Mouse (Mus musculus): ENCODE measurements around the gene Brpf1. TPM values are rescaled to one million over a fixed set of nuclear protein-coding genes. Genes with fewer than 3 reads are reported as not detected.
A peak's percentile ranks its signal among the peaks of the same experiment; 100 is the strongest.

Gene Brpf1
- polyA plus RNA-seq, 1 experiment from 2014 or later, result 16.1 TPM

- ATAC-seq (ENCODE audit: insufficient number of reproducible peaks, low FRiP score, low TSS enrichment, low read depth), result no peak
- H3K4me1 ChIP-seq, result peaks cover 14% of the 10 kb centered on the region
- no peak overlapping the region for H3K9ac ChIP-seq
- H3K4me3 ChIP-seq, result no peak overlapping the region
- H3K36me3 ChIP-seq, result peaks cover 8% of the 10 kb centered on the region
- H3K27ac ChIP-seq, result no peak overlapping the region
- WGBS, result 72% methylated on average over 3 of the region's 3 CpGs
- no peaks in the 10 kb centered on the region for H3K9me3 ChIP-seq
- no peak overlapping the region for H3K4me2 ChIP-seq
- H3K27me3 ChIP-seq, result peaks cover 39% of the 10 kb centered on the region
Observed at GRCm38 (mm10) chr6:113284931-113285330, 22.0 kb upstream of the Brpf1 start.

- peaks cover 14% of the 10 kb centered on the region for H3K4me1 ChIP-seq
- peaks cover 39% of the 10 kb centered on the region for H3K27me3 ChIP-seq
- no peaks in the 10 kb centered on the region for H3K36me3 ChIP-seq
- 55% methylated on average over 1 of the region's 1 CpGs for WGBS
- H3K4me3 ChIP-seq, result no peak overlapping the region
- H3K9me3 ChIP-seq, result no peaks in the 10 kb centered on the region
- no peak for ATAC-seq (ENCODE audit: insufficient number of reproducible peaks, low FRiP score, low TSS enrichment, low read depth)
- H3K4me2 ChIP-seq, result no peak overlapping the region
- no peak overlapping the region for H3K9ac ChIP-seq
- H3K27ac ChIP-seq, result no peak overlapping the region
Observed at GRCm38 (mm10) chr6:113286316-113286715, 20.6 kb upstream of the Brpf1 start.

GRCm38 (mm10) chr6:113287236-113287635 is 19.7 kb upstream of the Brpf1 start:
- Histone ChIP-seq H3K27ac (no peak overlapping the region), H3K4me1 (peaks cover 12% of the 10 kb centered on the region), H3K27me3 (peaks cover 30% of the 10 kb centered on the region), H3K4me3 (no peak overlapping the region), H3K9me3 (no peaks in the 10 kb centered on the region), H3K36me3 (no peaks in the 10 kb centered on the region), H3K9ac (no peak overlapping the region), H3K4me2 (no peak overlapping the region)
- WGBS, result 68% methylated on average over 4 of the region's 4 CpGs
- ATAC-seq (ENCODE audit: insufficient number of reproducible peaks, low FRiP score, low TSS enrichment, low read depth), result no peak

- Histone ChIP-seq H3K27ac (no peak overlapping the region), H3K9me3 (no peaks in the 10 kb centered on the region), H3K9ac (no peak overlapping the region), H3K27me3 (peaks cover 9% of the 10 kb centered on the region), H3K36me3 (no peaks in the 10 kb centered on the region), H3K4me2 (no peak overlapping the region), H3K4me3 (no peak overlapping the region), H3K4me1 (no peaks in the 10 kb centered on the region)
- whole genome bisulfite sequencing, result 87% methylated on average over 15 of the region's 15 CpGs
- ATAC-seq (ENCODE audit: insufficient number of reproducible peaks, low FRiP score, low TSS enrichment, low read depth), result no peak
Observed at GRCm38 (mm10) chr6:113289346-113289745, 17.6 kb upstream of the Brpf1 start.

- Histone ChIP-seq H3K9ac (no peak overlapping the region), H3K4me3 (no peak overlapping the region), H3K4me1 (no peaks in the 10 kb centered on the region), H3K36me3 (no peaks in the 10 kb centered on the region), H3K27ac (no peak overlapping the region), H3K4me2 (no peak overlapping the region), H3K27me3 (no peaks in the 10 kb centered on the region), H3K9me3 (no peaks in the 10 kb centered on the region)
- 62% methylated on average over 6 of the region's 6 CpGs for WGBS
- no peak for ATAC-seq (ENCODE audit: insufficient number of reproducible peaks, low FRiP score, low TSS enrichment, low read depth)
Observed at GRCm38 (mm10) chr6:113290346-113290745, 16.6 kb upstream of the Brpf1 start.

- Histone ChIP-seq H3K4me3 (no peak overlapping the region), H3K36me3 (no peaks in the 10 kb centered on the region), H3K4me2 (no peak overlapping the region), H3K9me3 (no peaks in the 10 kb centered on the region), H3K4me1 (no peaks in the 10 kb centered on the region), H3K9ac (no peak overlapping the region), H3K27me3 (no peaks in the 10 kb centered on the region), H3K27ac (no peak overlapping the region)
- ATAC-seq (ENCODE audit: insufficient number of reproducible peaks, low FRiP score, low TSS enrichment, low read depth), result no peak
- WGBS, result 72% methylated on average over 5 of the region's 5 CpGs
Observed at GRCm38 (mm10) chr6:113292938-113293337, 14.0 kb upstream of the Brpf1 start.

GRCm38 (mm10) chr6:113296046-113296445 is 10.9 kb upstream of the Brpf1 start:
- Histone ChIP-seq H3K36me3 (no peaks in the 10 kb centered on the region), H3K9me3 (no peaks in the 10 kb centered on the region), H3K4me3 (no peak overlapping the region), H3K4me1 (no peaks in the 10 kb centered on the region), H3K27me3 (no peaks in the 10 kb centered on the region), H3K9ac (no peak overlapping the region), H3K4me2 (no peak overlapping the region), H3K27ac (no peak overlapping the region)
- WGBS, result 77% methylated on average over 2 of the region's 2 CpGs
- no peak for ATAC-seq (ENCODE audit: insufficient number of reproducible peaks, low FRiP score, low TSS enrichment, low read depth)

- no peak for ATAC-seq (ENCODE audit: insufficient number of reproducible peaks, low FRiP score, low TSS enrichment, low read depth)
- Histone ChIP-seq H3K4me2 (no peak overlapping the region), H3K9ac (no peak overlapping the region), H3K4me1 (no peaks in the 10 kb centered on the region), H3K27ac (no peak overlapping the region), H3K4me3 (no peak overlapping the region), H3K36me3 (no peaks in the 10 kb centered on the region), H3K9me3 (no peaks in the 10 kb centered on the region), H3K27me3 (no peaks in the 10 kb centered on the region)
- WGBS, result 59% methylated on average over 4 of the region's 4 CpGs
Observed at GRCm38 (mm10) chr6:113296639-113297038, 10.3 kb upstream of the Brpf1 start.

GRCm38 (mm10) chr6:113301350-113301749 is 5.6 kb upstream of the Brpf1 start:
- H3K27ac ChIP-seq, result no peak overlapping the region
- H3K4me2 ChIP-seq, result no peak overlapping the region
- no peak overlapping the region for H3K9ac ChIP-seq
- H3K9me3 ChIP-seq, result no peaks in the 10 kb centered on the region
- ATAC-seq (ENCODE audit: insufficient number of reproducible peaks, low FRiP score, low TSS enrichment, low read depth), result no peak
- H3K4me1 ChIP-seq, result no peaks in the 10 kb centered on the region
- no peaks in the 10 kb centered on the region for H3K27me3 ChIP-seq
- H3K4me3 ChIP-seq, result no peak overlapping the region
- no peaks in the 10 kb centered on the region for H3K36me3 ChIP-seq
- 78% methylated on average over 5 of the region's 5 CpGs for WGBS

- H3K27me3 ChIP-seq, result no peaks in the 10 kb centered on the region
- H3K27ac ChIP-seq, result no peak overlapping the region
- H3K36me3 ChIP-seq, result no peaks in the 10 kb centered on the region
- no peak overlapping the region for H3K9ac ChIP-seq
- H3K4me2 ChIP-seq, result no peak overlapping the region
- no peak for ATAC-seq (ENCODE audit: insufficient number of reproducible peaks, low FRiP score, low TSS enrichment, low read depth)
- no peaks in the 10 kb centered on the region for H3K9me3 ChIP-seq
- no peak overlapping the region for H3K4me3 ChIP-seq
- WGBS, result 28% methylated on average over 3 of the region's 3 CpGs
- H3K4me1 ChIP-seq, result no peaks in the 10 kb centered on the region
Observed at GRCm38 (mm10) chr6:113302258-113302657, 4.7 kb upstream of the Brpf1 start.

- peak; percentile 99 for ATAC-seq (ENCODE audit: insufficient number of reproducible peaks, low FRiP score, low TSS enrichment, low read depth)
- Histone ChIP-seq H3K4me3 (peak overlapping the region; percentile 99), H3K27me3 (no peaks in the 10 kb centered on the region), H3K4me2 (peak overlapping the region; percentile 94), H3K9ac (peak overlapping the region; percentile 99), H3K36me3 (peaks cover 15% of the 10 kb centered on the region), H3K9me3 (no peaks in the 10 kb centered on the region), H3K4me1 (peaks cover 22% of the 10 kb centered on the region), H3K27ac (peak overlapping the region; percentile 99)
- under 1% methylated on average over 48 of the region's 50 CpGs for WGBS
Observed at GRCm38 (mm10) chr6:113306322-113306985, 483 bp upstream of the Brpf1 start.

GRCm38 (mm10) chr6:113307481-113308121 is 664 bp downstream of the Brpf1 start:
- Histone ChIP-seq H3K27me3 (no peaks in the 10 kb centered on the region), H3K4me3 (peak overlapping the region; percentile 99), H3K4me1 (peaks cover 22% of the 10 kb centered on the region), H3K36me3 (peaks cover 22% of the 10 kb centered on the region), H3K4me2 (peak overlapping the region; percentile 94), H3K27ac (peak overlapping the region; percentile 99), H3K9me3 (no peaks in the 10 kb centered on the region), H3K9ac (peak overlapping the region; percentile 99)
- WGBS, result under 1% methylated on average over 34 of the region's 34 CpGs
- no peak for ATAC-seq (ENCODE audit: insufficient number of reproducible peaks, low FRiP score, low TSS enrichment, low read depth)
